Mouse (Mus musculus): ENCODE measurements around the gene Ghrhr.

DNA sequence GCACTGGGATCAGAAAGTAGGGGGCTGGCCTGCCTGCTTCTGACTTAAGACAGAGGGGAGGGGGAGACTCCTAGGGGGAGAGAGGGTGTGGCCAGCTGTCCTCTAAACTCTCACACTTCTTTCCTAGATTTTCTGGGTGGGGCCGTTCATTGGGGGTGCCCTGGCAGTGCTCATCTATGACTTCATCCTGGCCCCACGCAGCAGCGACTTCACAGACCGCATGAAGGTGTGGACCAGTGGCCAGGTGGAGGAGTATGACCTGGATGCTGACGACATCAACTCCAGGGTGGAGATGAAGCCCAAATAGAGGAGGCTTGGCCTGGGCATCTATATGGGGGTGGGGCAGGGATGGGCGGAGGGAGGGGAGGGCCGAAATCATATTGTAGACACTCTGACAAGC is 29.6 kb upstream of the Ghrhr start:
- TF ChIP-seq EP300 (IDR thresholded peaks at IDR 0.05; ENCODE audit: insufficient read depth, low read depth, low read length) = no peak
- no peak for TF ChIP-seq POLR2A (IDR thresholded peaks at IDR 0.05; ENCODE audit: insufficient read depth, low read depth, low read length)
- TF ChIP-seq CTCF (IDR thresholded peaks at IDR 0.05) = no peak
